9 mouse cellular contexts compared by ENCODE assay signal in genomic region chr11:70973947-70974346, GRCm38 (mm10). TPM values are rescaled to one million over a fixed set of nuclear protein-coding genes. Genes with fewer than 3 reads are reported as not detected.
DNase-seq lines count a peak whose midpoint lies in the region; ATAC-seq and TF ChIP-seq lines count a peak whose summit lies in the region.
"Had no signal": no experiment of that assay in that cellular context is flagged by ENCODE, and none has a peak within 500 bp of the region (broad histone marks: within the 10 kb centered on the region; RNA-seq: fewer than 3 reads in every experiment).

No protein-coding gene starts in this region.

- no peak overlapping the region for H3K27ac ChIP-seq in CH12.LX (ENCODE audit: insufficient read depth, low read depth)

- TF ChIP-seq CTCF in CH12.LX (conservative IDR thresholded peaks at IDR 0.05 in 1 of 2, IDR thresholded peaks at IDR 0.05 in 1 of 2; ENCODE audit: low read depth in 2 of 2, low read length in 2 of 2) = peak; percentile 61 to 62

- no peak for TF ChIP-seq EP300 in CH12.LX (IDR thresholded peaks at IDR 0.05; ENCODE audit: low read length)

- no peak overlapping the region for H3K9ac ChIP-seq in CH12.LX (ENCODE audit: insufficient read depth, low read depth)

- H3K36me3 ChIP-seq in CH12.LX (replicated peaks in 1 of 2; ENCODE audit: control insufficient read depth in 1 of 2, insufficient read depth in 1 of 2, low read length in 1 of 2) = peaks cover 56 to 73% of the 10 kb centered on the region in 2 experiments

- no peak for TF ChIP-seq POLR2A in CH12.LX (IDR thresholded peaks at IDR 0.05; ENCODE audit: low read depth, low read length)

- H3K27me3 ChIP-seq in CH12.LX (replicated peaks) = no peaks in the 10 kb centered on the region

- peaks cover 3 to 22% of the 10 kb centered on the region in 2 experiments; a peak in 3 of 4 replicates for H3K4me1 ChIP-seq in CH12.LX (ENCODE audit: control insufficient read depth in 1 of 2, insufficient read depth in 2 of 2)

- dilution Hi-C loops in CH12.LX (cut with MboI; ENCODE audit: extremely low pct_ligation_motif_present, extremely low pct_unique_long_range_greater_than_20kb, low sequenced_read_pairs) = no loop called here

- H3K9me3 ChIP-seq in CH12.LX (replicated peaks; ENCODE audit: low read length) = peaks cover 3% of the 10 kb centered on the region

- no peak overlapping the region for H3K4me2 ChIP-seq in CH12.LX (ENCODE audit: insufficient read depth, low read depth, poor library complexity, severe bottlenecking)
- H3K4me2 ChIP-seq: heart, embryonic 11.5 days had no signal

- TF ChIP-seq RAD21 in CH12.LX (IDR thresholded peaks at IDR 0.05; ENCODE audit: low read depth, low read length) = peak; percentile 8

- DNase-seq in kidney, postnatal 4 days = peak; percentile 22 to 41
- DNase-seq in kidney, postnatal 10 days = no peak
- peak; percentile 43 for DNase-seq in A20 (ENCODE audit: low read depth, low spot score)
- peak; percentile 56 for DNase-seq in CH12.LX (ENCODE audit: extremely low read depth)
- peak; percentile 47 for DNase-seq in induced T-regulatory cell, adult 2 months (ENCODE audit: low read depth)
- DNase-seq in right cerebral cortex, postnatal 14 days = no peak
- DNase-seq: adrenal gland, postnatal 36 days had no signal

- no peak for ATAC-seq in granulocyte monocyte progenitor cell, adult 5-6 weeks (replicated peaks; ENCODE audit: poor library complexity, severe bottlenecking)

- peaks cover 10% of the 10 kb centered on the region for H3K79me2 ChIP-seq in CH12.LX (replicated peaks; ENCODE audit: control insufficient read depth, extremely low read depth, insufficient read depth, poor library complexity, severe bottlenecking)

- H3K4me3 ChIP-seq in CH12.LX (replicated peaks in 1 of 3; ENCODE audit: low read depth in 2 of 3, low read length in 2 of 3, poor library complexity in 1 of 3) = no peak overlapping the region

- in situ Hi-C loops in CH12.LX (cut with MboI; ENCODE audit: low pct_ligation_motif_present, low pct_unique_long_range_greater_than_20kb, low sequenced_read_pairs) = no loop called here

TF ChIP-seq in CH12.LX, 34 proteins besides CTCF, POLR2A, EP300 and RAD21:
- TF ChIP-seq CHD2 (IDR thresholded peaks at IDR 0.05; ENCODE audit: low read length) (no peak), MXI1 (IDR thresholded peaks at IDR 0.05; ENCODE audit: low read depth, low read length) (no peak), MAFK (IDR thresholded peaks at IDR 0.05; ENCODE audit: insufficient replicate concordance, low read length) (no peak), SMC3 (IDR thresholded peaks at IDR 0.05; ENCODE audit: low read depth, low read length) (peak; percentile 32; the same call in 1 of the 2 replicates), NELFE (IDR thresholded peaks at IDR 0.05; ENCODE audit: low read depth, low read length) (no peak), ETS1 (conservative IDR thresholded peaks at IDR 0.05; ENCODE audit: low read depth, low read length) (no peak), USF1 (IDR thresholded peaks at IDR 0.05; ENCODE audit: low read depth, low read length) (no peak), RCOR1 (conservative IDR thresholded peaks at IDR 0.05; ENCODE audit: low read depth, low read length) (no peak), MYC (IDR thresholded peaks at IDR 0.05; ENCODE audit: low read depth, low read length) (peak; percentile 40; the same call in 1 of the 2 replicates)

RNA-seq across cellular contexts. Expression of gene Rpain, which starts 3.9 kb away (rescaled TPM):
- 72.7 and 80.6 TPM in 2 replicates for total RNA-seq in CH12.LX (2012; rRNA removed)
- total RNA-seq in CH12.LX (2014; rRNA removed) = 64.6 and 69.8 TPM in 2 replicates
- polyA plus RNA-seq in CH12.LX (2012; ENCODE audit: insufficient read length, low read depth) = 50.0 and 54.1 TPM in 2 replicates
- total RNA-seq in granulocyte monocyte progenitor cell, adult 5-6 weeks (2014; fragmentation: Nextera tagmentation) = 42.4 and 73.8 TPM in 2 replicates
- 25.2 and 55.4 TPM in 2 replicates for total RNA-seq in granulocyte monocyte progenitor cell, adult 5-6 weeks (2017)

RNA-seq across cellular contexts. Expression of gene Nup88, which starts 4.2 kb away (rescaled TPM):
- total RNA-seq in CH12.LX (2012; rRNA removed) = 125 and 132 TPM in 2 replicates
- total RNA-seq in CH12.LX (2014; rRNA removed) = 208 and 220 TPM in 2 replicates
- polyA plus RNA-seq in CH12.LX (2012; ENCODE audit: insufficient read length, low read depth) = 171 and 193 TPM in 2 replicates
- 102 and 108 TPM in 2 replicates for total RNA-seq in granulocyte monocyte progenitor cell, adult 5-6 weeks (2014; fragmentation: Nextera tagmentation)
- total RNA-seq in granulocyte monocyte progenitor cell, adult 5-6 weeks (2017) = 155 and 164 TPM in 2 replicates

RNA-seq across cellular contexts. Expression of gene C1qbp, which starts 8.9 kb away (rescaled TPM):
- 150 and 190 TPM in 2 replicates for total RNA-seq in CH12.LX (2012; rRNA removed)
- total RNA-seq in CH12.LX (2014; rRNA removed) = 298 and 320 TPM in 2 replicates
- polyA plus RNA-seq in CH12.LX (2012; ENCODE audit: insufficient read length, low read depth) = 903 and 917 TPM in 2 replicates
- total RNA-seq in granulocyte monocyte progenitor cell, adult 5-6 weeks (2014; fragmentation: Nextera tagmentation) = 425 and 440 TPM in 2 replicates
- total RNA-seq in granulocyte monocyte progenitor cell, adult 5-6 weeks (2017) = 107 and 155 TPM in 2 replicates

RNA-seq across cellular contexts. Expression of gene Dhx33, which starts 30.3 kb away (rescaled TPM):
- 34.4 and 45.8 TPM in 2 replicates for total RNA-seq in CH12.LX (2012; rRNA removed)
- 43.0 and 45.6 TPM in 2 replicates for total RNA-seq in CH12.LX (2014; rRNA removed)
- 55.4 and 55.9 TPM in 2 replicates for polyA plus RNA-seq in CH12.LX (2012; ENCODE audit: insufficient read length, low read depth)
- 32.3 and 34.3 TPM in 2 replicates for total RNA-seq in granulocyte monocyte progenitor cell, adult 5-6 weeks (2014; fragmentation: Nextera tagmentation)
- 36.6 and 42.6 TPM in 2 replicates for total RNA-seq in granulocyte monocyte progenitor cell, adult 5-6 weeks (2017)

RNA-seq across cellular contexts. Expression of gene Mis12, which starts 45.5 kb away (rescaled TPM):
- total RNA-seq in CH12.LX (2012; rRNA removed) = 23.4 and 32.7 TPM in 2 replicates
- 36.3 and 38.1 TPM in 2 replicates for total RNA-seq in CH12.LX (2014; rRNA removed)
- 35.6 and 37.9 TPM in 2 replicates for polyA plus RNA-seq in CH12.LX (2012; ENCODE audit: insufficient read length, low read depth)
- 34.3 and 37.5 TPM in 2 replicates for total RNA-seq in granulocyte monocyte progenitor cell, adult 5-6 weeks (2014; fragmentation: Nextera tagmentation)
- 30.1 and 34.5 TPM in 2 replicates for total RNA-seq in granulocyte monocyte progenitor cell, adult 5-6 weeks (2017)

Comparison
In these comparisons a context has a peak if more than half of its experiments do, and no peak if none do; other contexts are left out.
1. DNase-seq: peak in kidney, postnatal 4 days (2 of 2), A20 (single experiment), CH12.LX (single experiment) and induced T-regulatory cell, adult 2 months (single experiment); none in kidney, postnatal 10 days (single experiment) and right cerebral cortex, postnatal 14 days (single experiment).